Mouse (Mus musculus) midbrain, postnatal 0 days (tissue): Measurements from ENCODE around the gene Aarsd1. TPM values are rescaled to one million over a fixed set of nuclear protein-coding genes. Genes with fewer than 3 reads are reported as not detected.
A peak's percentile ranks its signal among the peaks of the same experiment; 100 is the strongest.
"Not testable (repeated sequence)": the region's sequence is repeated elsewhere in the genome, so short reads cannot be mapped to it uniquely, and the experiment has no call there.

ENCODE experiments used
- ATAC-seq: fragments of 200-750 bp; cut with Nextera tagmentation; 2 replicates; pipeline ENCODE4 v1.8.0; 2017; ENCODE audit warnings: moderate number of reproducible peaks, mild to moderate bottlenecking, moderate TSS enrichment, moderate library complexity; ENCODE audit not compliant: low FRiP score
- DNase-seq: peaks from one replicate; pipeline ENCODE4 v3.0.0-alpha.2; 2015; ENCODE audit warnings: low spot score
- H3K27ac ChIP-seq: fragments of 300-500 bp; sonication (generic); 2 replicates; pipeline ENCODE4 v1.5.1; 2014; ENCODE audit warnings: low read depth, mild to moderate bottlenecking, low read length, mixed read lengths
- H3K27me3 ChIP-seq: fragments of 300-500 bp; sonication (generic); 2 replicates; pipeline ENCODE4 v1.6.1; 2014; ENCODE audit warnings: low read length, control low read depth, mixed read lengths; ENCODE audit not compliant: insufficient read depth
- H3K36me3 ChIP-seq: fragments of 300-500 bp; sonication (generic); 2 replicates; pipeline ENCODE4 v1.6.1; 2014; ENCODE audit warnings: low read length, control low read depth, mixed read lengths; ENCODE audit not compliant: insufficient read depth
- H3K4me1 ChIP-seq: fragments of 300-500 bp; sonication (generic); 2 replicates; pipeline ENCODE4 v1.6.1; 2014; ENCODE audit warnings: mild to moderate bottlenecking, control low read depth, antibody characterized with exemption, low read length, mixed read lengths; ENCODE audit not compliant: insufficient read depth
- H3K4me2 ChIP-seq: fragments of 300-500 bp; sonication (generic); 2 replicates; pipeline ENCODE4 v1.6.1; 2014; ENCODE audit warnings: low read depth, mild to moderate bottlenecking, low read length, mixed read lengths; ENCODE audit not compliant: poor library complexity, severe bottlenecking
- H3K4me3 ChIP-seq: fragments of 300-500 bp; sonication (generic); 2 replicates; pipeline ENCODE4 v1.5.1; 2014; ENCODE audit warnings: low read depth, mild to moderate bottlenecking, low read length, moderate library complexity
- H3K9ac ChIP-seq: fragments of 300-500 bp; sonication (generic); replicated peaks from 2 replicates; pipeline ENCODE4 v1.6.1; 2014; ENCODE audit warnings: mild to moderate bottlenecking, low read length, moderate library complexity, mixed read lengths; ENCODE audit not compliant: poor library complexity, severe bottlenecking
- H3K9me3 ChIP-seq: fragments of 300-500 bp; sonication (generic); 2 replicates; pipeline ENCODE4 v1.6.1; 2016; ENCODE audit warnings: low read length, control low read depth
- CTCF ChIP-seq: IDR thresholded peaks from 2 replicates; pipeline ENCODE4 v1.5.1; 2016; ENCODE audit warnings: antibody characterized with exemption, mild to moderate bottlenecking
- WGBS: fragments of 180-500 bp; shearing (Covaris S2); extraction: QIAGEN DNeasy Blood & Tissue Kit; methylation state at CpG from one replicate; pipeline ENCODE4 v1.1.7; 2014; 5-methylcytosine and 5-hydroxymethylcytosine counted together
- polyA plus RNA-seq: library from polyadenylated mRNA; unstranded; fragments of >200 nt; fragmentation: Nextera tagmentation; extraction: Ambion mirVana; gene quantifications from 2 replicates; pipeline ENCODE4 v1.2.1, GENCODE M21; 2015
- total RNA-seq: library from RNA; depleted of rRNA; stranded (reverse); fragments of >200 nt; gene quantifications from 2 replicates; pipeline ENCODE4 v1.2.3, GENCODE M21; 2014

Aarsd1 gene
- total and polyA plus RNA-seq, 2 experiments from 2014 or later, result 67.4 to 107 TPM

DNA sequence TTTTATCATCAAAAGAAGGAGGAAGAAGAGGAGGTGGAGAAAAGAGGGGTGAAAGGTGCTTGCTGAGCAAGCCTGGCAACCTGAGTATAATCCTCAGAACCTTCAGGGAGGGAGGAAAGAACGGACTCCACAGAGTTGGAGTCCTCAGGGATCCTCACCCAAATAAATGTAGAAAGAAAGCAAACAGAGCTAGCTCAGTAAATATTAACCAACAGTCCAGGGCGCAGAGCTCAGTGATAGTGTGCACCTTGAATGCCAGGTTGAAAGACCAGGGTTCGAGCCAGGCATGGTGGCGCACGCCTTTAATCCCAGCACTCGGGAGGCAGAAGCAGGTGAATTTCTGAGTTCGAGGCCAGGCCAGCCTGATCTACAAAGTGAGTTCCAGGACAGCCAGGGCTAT is 38.2 kb upstream of the Aarsd1 start:
- H3K36me3 ChIP-seq, result peaks cover 31% of the 10 kb centered on the region
- no peak overlapping the region for H3K4me2 ChIP-seq
- H3K9ac ChIP-seq, result no peak overlapping the region
- WGBS, result 88% methylated on average over 7 of the region's 7 CpGs
- DNase-seq (no peak), ATAC-seq (no peak)
- no peak for TF ChIP-seq CTCF
- no peak overlapping the region for H3K4me3 ChIP-seq
- H3K9me3 ChIP-seq, result no peaks in the 10 kb centered on the region
- H3K27me3 ChIP-seq, result no peaks in the 10 kb centered on the region
- H3K27ac ChIP-seq, result no peak overlapping the region
- H3K4me1 ChIP-seq, result no peaks in the 10 kb centered on the region

DNA sequence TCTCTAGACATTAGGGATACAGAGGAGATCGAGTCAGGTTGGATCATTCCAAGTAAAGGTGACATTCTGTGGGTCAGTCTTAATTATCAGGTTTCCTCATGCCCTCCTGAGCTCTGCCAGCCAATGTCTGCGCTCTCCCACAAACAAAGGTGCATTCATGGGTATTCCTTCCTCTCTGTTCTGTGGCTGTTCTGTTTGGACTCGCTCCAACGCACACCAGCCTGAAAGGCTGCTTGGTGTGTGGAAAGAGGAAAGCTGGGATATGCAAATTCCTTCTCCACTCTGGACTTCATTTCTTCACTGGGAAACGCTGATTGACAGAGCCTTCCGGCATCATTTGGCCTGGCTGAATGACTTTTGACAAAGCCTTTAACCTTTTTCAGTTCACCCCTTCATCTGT is 37.3 kb upstream of the Aarsd1 start:
- Histone ChIP-seq H3K4me3 (no peak overlapping the region), H3K9me3 (no peaks in the 10 kb centered on the region), H3K36me3 (peaks cover 21% of the 10 kb centered on the region), H3K4me2 (no peak overlapping the region), H3K4me1 (no peaks in the 10 kb centered on the region), H3K27me3 (no peaks in the 10 kb centered on the region), H3K9ac (no peak overlapping the region), H3K27ac (no peak overlapping the region)
- DNase-seq, result peak; percentile 61
- no peak for ATAC-seq
- 30% methylated on average over 6 of the region's 6 CpGs for WGBS
- no peak for TF ChIP-seq CTCF

DNA sequence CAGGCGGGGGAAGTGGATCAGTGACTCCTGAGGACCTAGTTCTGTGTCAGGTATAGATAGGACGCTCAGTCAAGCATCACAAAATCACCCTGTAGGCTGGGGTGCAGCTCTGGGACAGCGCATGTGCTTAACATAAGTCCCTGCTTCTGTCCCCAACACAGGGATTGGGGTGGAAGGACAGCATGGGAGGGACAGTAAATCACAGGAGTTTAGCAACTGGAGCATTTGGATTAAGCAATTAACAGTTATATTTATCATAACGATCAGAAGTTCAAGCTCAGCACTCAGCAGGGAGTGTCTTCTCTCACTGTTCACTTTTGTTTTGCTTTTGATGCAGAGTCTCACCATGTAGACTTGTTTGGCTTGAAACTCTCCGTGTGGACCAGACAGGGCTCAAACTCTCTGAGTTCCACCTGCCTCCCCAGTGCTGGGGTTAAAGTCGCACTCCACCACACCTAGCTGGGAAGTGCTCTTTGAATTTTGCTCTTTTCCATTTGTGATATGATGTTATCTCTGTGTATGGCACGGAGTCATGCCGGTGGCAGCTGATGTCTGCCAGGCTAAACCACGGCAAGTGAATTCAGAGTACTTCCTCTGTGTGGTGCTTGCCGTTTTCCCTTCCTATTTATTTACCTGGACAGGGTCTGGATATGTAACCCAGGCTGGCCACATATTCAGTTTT is 34.8 kb upstream of the Aarsd1 start:
- no peak overlapping the region for H3K9ac ChIP-seq
- no peak overlapping the region for H3K27ac ChIP-seq
- DNase-seq (no peak), ATAC-seq (no peak)
- 71% methylated on average over 10 of the region's 10 CpGs for WGBS
- no peaks in the 10 kb centered on the region for H3K27me3 ChIP-seq
- H3K9me3 ChIP-seq, result no peaks in the 10 kb centered on the region
- TF ChIP-seq CTCF, result no peak
- no peaks in the 10 kb centered on the region for H3K4me1 ChIP-seq
- H3K4me3 ChIP-seq, result no peak overlapping the region
- H3K36me3 ChIP-seq, result no peaks in the 10 kb centered on the region; the same call in 1 of the 2 replicates
- no peak overlapping the region for H3K4me2 ChIP-seq

DNA sequence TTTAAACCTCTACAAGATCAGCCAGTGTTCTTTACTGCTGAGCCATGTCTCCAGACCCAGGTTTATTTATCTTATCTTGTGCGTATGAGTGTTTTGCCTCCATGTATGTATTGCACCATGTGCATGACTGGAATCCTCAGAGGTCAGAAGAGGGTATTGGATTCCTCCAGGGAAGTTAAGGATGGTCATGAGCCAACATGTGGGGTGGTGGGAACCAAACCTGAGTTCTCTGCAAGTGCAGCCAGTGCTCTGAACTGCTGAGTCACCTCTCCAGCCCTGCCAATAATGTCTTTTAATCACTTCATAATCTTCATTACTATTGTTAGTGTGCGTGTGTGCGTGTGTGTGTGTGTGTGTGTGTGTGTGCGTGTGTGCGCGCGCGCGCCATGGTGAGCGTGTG is 34.1 kb upstream of the Aarsd1 start:
- Histone ChIP-seq H3K27me3 (no peaks in the 10 kb centered on the region), H3K4me3 (no peak overlapping the region), H3K36me3 (no peaks in the 10 kb centered on the region), H3K4me1 (no peaks in the 10 kb centered on the region), H3K9me3 (no peaks in the 10 kb centered on the region), H3K27ac (no peak overlapping the region), H3K9ac (no peak overlapping the region), H3K4me2 (no peak overlapping the region)
- 94% methylated on average over 10 of the region's 10 CpGs for WGBS
- no peak for ATAC-seq
- no peak for DNase-seq
- no peak for TF ChIP-seq CTCF

DNA sequence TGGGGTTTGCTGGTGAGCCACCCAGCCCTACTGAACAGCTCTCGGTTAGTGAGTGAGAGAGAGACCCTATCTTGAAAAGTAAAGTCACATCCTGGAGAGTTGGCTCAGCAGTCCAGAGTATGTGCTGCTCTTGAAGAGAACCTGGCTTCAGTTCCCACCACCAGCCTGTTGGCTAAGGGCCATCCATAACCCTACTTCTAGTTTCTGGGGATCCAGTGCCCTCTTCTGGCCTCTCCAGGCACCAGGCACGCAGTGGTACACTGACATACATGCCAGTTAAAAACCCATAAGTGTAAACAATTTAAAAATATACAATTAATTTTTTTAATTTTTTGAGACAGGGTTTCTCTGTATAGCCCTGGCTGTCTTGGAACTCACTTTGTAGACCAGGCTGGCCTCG is 33.0 kb upstream of the Aarsd1 start:
- H3K27me3 ChIP-seq, result no peaks in the 10 kb centered on the region
- no peak overlapping the region for H3K9ac ChIP-seq
- peak; percentile 6; the same call in 1 of the 2 replicates for TF ChIP-seq CTCF
- DNase-seq, result no peak
- WGBS, result 77% methylated on average over 3 of the region's 3 CpGs
- peaks cover 4% of the 10 kb centered on the region; the same call in 1 of the 2 replicates for H3K36me3 ChIP-seq
- H3K9me3 ChIP-seq, result no peaks in the 10 kb centered on the region
- no peak for ATAC-seq
- H3K4me3 ChIP-seq, result no peak overlapping the region
- no peaks in the 10 kb centered on the region for H3K4me1 ChIP-seq
- H3K4me2 ChIP-seq, result no peak overlapping the region
- H3K27ac ChIP-seq, result no peak overlapping the region

DNA sequence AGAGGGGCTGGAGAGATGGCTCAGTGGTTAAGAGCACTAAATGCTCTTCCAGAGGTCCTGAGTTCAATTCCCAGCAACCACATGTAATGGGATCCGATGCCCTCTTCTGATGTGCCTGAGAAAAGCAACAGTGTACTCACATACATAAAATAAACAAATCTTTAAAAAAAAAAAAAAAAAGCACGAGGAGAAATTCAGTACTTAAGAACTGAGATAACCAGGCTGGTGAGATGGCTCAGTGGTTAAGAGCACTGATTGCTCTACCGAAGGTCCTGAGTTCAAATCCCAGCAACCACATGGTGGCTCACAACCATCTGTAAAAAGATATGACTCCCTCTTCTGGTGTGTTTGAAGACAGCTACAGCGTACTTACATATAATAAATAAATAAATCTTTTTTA is 32.2 kb upstream of the Aarsd1 start:
- ATAC-seq, result not testable (repeated sequence)
- 90% methylated on average over 4 of the region's 4 CpGs for WGBS

More for the DNA sequence above, 32.2 kb upstream of the Aarsd1 start:
- not testable (repeated sequence) for H3K27ac ChIP-seq, H3K36me3 ChIP-seq, H3K9me3 ChIP-seq, H3K9ac ChIP-seq, H3K27me3 ChIP-seq, H3K4me1 ChIP-seq, DNase-seq, H3K4me2 ChIP-seq, H3K4me3 ChIP-seq
